Mouse (Mus musculus): Measurements from ENCODE around the gene Fgf15. TPM values are rescaled to one million over a fixed set of nuclear protein-coding genes. Genes with fewer than 3 reads are reported as not detected.

Gene Fgf15
- total and polyA plus RNA-seq, 3 experiments: 16.6 to 19.1 TPM; not detected in 1

GRCm38 (mm10) chr7:144847067-144847466, 49.3 kb upstream of the Fgf15 start, which contains the start of gene Fgf4:
Gene Fgf4 (plus strand): TSS chr7:144847367.
- Histone ChIP-seq H3K36me3 (ENCODE audit: control insufficient read depth in 1 of 2, insufficient read depth in 2 of 2, low read length in 2 of 2) (no peaks in the 10 kb centered on the region), H3K79me2 (ENCODE audit: control insufficient read depth, insufficient read depth, low read length, poor library complexity) (no peaks in the 10 kb centered on the region), H3K4me1 (ENCODE audit: control insufficient read depth in 1 of 2, insufficient read depth in 2 of 2, low read length in 2 of 2) (no peaks in the 10 kb centered on the region), H3K9me3 (replicated peaks; ENCODE audit: insufficient read depth, low read length) (no peaks in the 10 kb centered on the region), H3K9ac (ENCODE audit: control insufficient read depth, low read depth, low read length, poor library complexity, severe bottlenecking) (no peak within 1 kb of the TSS), H3K27ac (ENCODE audit: control insufficient read depth, low read depth, low read length) (no peak within 1 kb of the TSS), H3K4me3 (ENCODE audit: control insufficient read depth in 1 of 2, insufficient read depth in 1 of 2, low read depth in 2 of 2, low read length in 2 of 2) (no peak within 1 kb of the TSS), H3K27me3 (ENCODE audit: control insufficient read depth in 1 of 2, insufficient read depth in 2 of 2, low read length in 2 of 2) (no peaks in the 10 kb centered on the region)
- TF ChIP-seq ZMIZ1 (IDR thresholded peaks at IDR 0.05; ENCODE audit: low read depth, low read length): no peak
- TF ChIP-seq ZNF384 (IDR thresholded peaks at IDR 0.05; ENCODE audit: low read depth, low read length): no peak
- TF ChIP-seq HCFC1 (IDR thresholded peaks at IDR 0.05; ENCODE audit: low read depth, low read length): no peak
- DNase-seq (ENCODE audit: low read depth, low spot score): no peak

GRCm38 (mm10) chr7:144851321-144851720, 45.0 kb upstream of the Fgf15 start:
- no peak overlapping the region for H3K27ac ChIP-seq (ENCODE audit: control insufficient read depth, low read depth, low read length)
- no peaks in the 10 kb centered on the region for H3K4me1 ChIP-seq (ENCODE audit: control insufficient read depth in 1 of 2, insufficient read depth in 2 of 2, low read length in 2 of 2)
- H3K9ac ChIP-seq (ENCODE audit: control insufficient read depth, low read depth, low read length, poor library complexity, severe bottlenecking): no peak overlapping the region
- no peak overlapping the region for H3K4me3 ChIP-seq (ENCODE audit: control insufficient read depth in 1 of 2, insufficient read depth in 1 of 2, low read depth in 2 of 2, low read length in 2 of 2)
- H3K79me2 ChIP-seq (ENCODE audit: control insufficient read depth, insufficient read depth, low read length, poor library complexity): no peaks in the 10 kb centered on the region
- no peaks in the 10 kb centered on the region for H3K27me3 ChIP-seq (ENCODE audit: control insufficient read depth in 1 of 2, insufficient read depth in 2 of 2, low read length in 2 of 2)
- no peak for DNase-seq (ENCODE audit: low read depth, low spot score)
- no peaks in the 10 kb centered on the region for H3K9me3 ChIP-seq (replicated peaks; ENCODE audit: insufficient read depth, low read length)
- no peaks in the 10 kb centered on the region for H3K36me3 ChIP-seq (ENCODE audit: control insufficient read depth in 1 of 2, insufficient read depth in 2 of 2, low read length in 2 of 2)
- TF ChIP-seq TBP (IDR thresholded peaks at IDR 0.05; ENCODE audit: low read depth, low read length): no peak
- TF ChIP-seq USF1 (IDR thresholded peaks at IDR 0.05; ENCODE audit: low read depth, low read length): no peak
- TF ChIP-seq GABPA (IDR thresholded peaks at IDR 0.05; ENCODE audit: low read depth, low read length): no peak
- no peak for TF ChIP-seq UBTF (IDR thresholded peaks at IDR 0.05; ENCODE audit: borderline replicate concordance, insufficient read depth, low read depth, low read length)
- no peak for TF ChIP-seq ZKSCAN1 (IDR thresholded peaks at IDR 0.05; ENCODE audit: low read depth, low read length)
- TF ChIP-seq SIN3A (IDR thresholded peaks at IDR 0.05; ENCODE audit: low read length): no peak
- no peak for TF ChIP-seq POLR2AphosphoS5 (IDR thresholded peaks at IDR 0.05; ENCODE audit: borderline replicate concordance, low read depth, low read length)
- no peak for TF ChIP-seq GATA1 (IDR thresholded peaks at IDR 0.05; ENCODE audit: low read depth, low read length)
- no peak for TF ChIP-seq JUND (IDR thresholded peaks at IDR 0.05; ENCODE audit: low read depth, low read length)
- no peak for TF ChIP-seq POLR2AphosphoS2 (IDR thresholded peaks at IDR 0.05; ENCODE audit: low read length)
- no peak for TF ChIP-seq RAD21 (IDR thresholded peaks at IDR 0.05; ENCODE audit: low read depth, low read length)
- TF ChIP-seq ELF1 (IDR thresholded peaks at IDR 0.05; ENCODE audit: low read depth, low read length): no peak
- TF ChIP-seq ZMIZ1 (IDR thresholded peaks at IDR 0.05; ENCODE audit: low read depth, low read length): no peak
- no peak for TF ChIP-seq MXI1 (IDR thresholded peaks at IDR 0.05; ENCODE audit: low read depth, low read length)
- no peak for TF ChIP-seq NRF1 (IDR thresholded peaks at IDR 0.05; ENCODE audit: insufficient read depth, low read depth, low read length, poor library complexity, severe bottlenecking)
- TF ChIP-seq ETS1 (IDR thresholded peaks at IDR 0.05; ENCODE audit: low read depth, low read length): no peak
- no peak for TF ChIP-seq USF2 (IDR thresholded peaks at IDR 0.05; ENCODE audit: borderline replicate concordance in 1 of 2, insufficient read depth in 1 of 2, low read depth in 1 of 2, low read length in 2 of 2)
- no peak for TF ChIP-seq EP300 (IDR thresholded peaks at IDR 0.05; ENCODE audit: low read depth in 1 of 2, low read length in 2 of 2)
